Mouse (Mus musculus): ENCODE data around the gene Itpr2. TPM values are rescaled to one million over a fixed set of nuclear protein-coding genes. Genes with fewer than 3 reads are reported as not detected.

The Itpr2 gene
- polyA plus RNA-seq, 1 experiment from 2014 or later = 14.4 TPM

- ATAC-seq (ENCODE audit: low read depth) = no peak
- no peak overlapping the region for H3K9ac ChIP-seq (ENCODE audit: low read length)
- no peaks in the 10 kb centered on the region for H3K4me1 ChIP-seq (replicated peaks; ENCODE audit: control insufficient read depth, insufficient read depth, low read length)
- H3K36me3 ChIP-seq (ENCODE audit: control insufficient read depth, insufficient read depth, low read length) = no peaks in the 10 kb centered on the region
- 95% methylated on average over 3 of the region's 3 CpGs for WGBS
- no peak overlapping the region for H3K27ac ChIP-seq (ENCODE audit: low read length)
- no peaks in the 10 kb centered on the region for H3K27me3 ChIP-seq (ENCODE audit: control insufficient read depth, insufficient read depth, low read depth, low read length)
- no peak overlapping the region for H3K4me2 ChIP-seq (ENCODE audit: low read depth, low read length)
- H3K9me3 ChIP-seq (ENCODE audit: control insufficient read depth, low read length) = no peaks in the 10 kb centered on the region
- H3K4me3 ChIP-seq (ENCODE audit: low read length) = no peak overlapping the region
These were observed 157.3 kb downstream of the Itpr2 start for GRCm38 (mm10) chr6:146344732-146345131.

GRCm38 (mm10) chr6:146343671-146344384, 158.2 kb downstream of the Itpr2 start:
- no peaks in the 10 kb centered on the region for H3K36me3 ChIP-seq (ENCODE audit: control insufficient read depth, insufficient read depth, low read length)
- no peaks in the 10 kb centered on the region for H3K4me1 ChIP-seq (replicated peaks; ENCODE audit: control insufficient read depth, insufficient read depth, low read length)
- no peak overlapping the region for H3K4me3 ChIP-seq (ENCODE audit: low read length)
- ATAC-seq (ENCODE audit: low read depth) = no peak
- H3K27me3 ChIP-seq (ENCODE audit: control insufficient read depth, insufficient read depth, low read depth, low read length) = no peaks in the 10 kb centered on the region
- no peak overlapping the region for H3K9ac ChIP-seq (ENCODE audit: low read length)
- no peaks in the 10 kb centered on the region for H3K9me3 ChIP-seq (ENCODE audit: control insufficient read depth, low read length)
- 63% methylated on average over 10 of the region's 10 CpGs for WGBS
- H3K4me2 ChIP-seq (ENCODE audit: low read depth, low read length) = no peak overlapping the region
- H3K27ac ChIP-seq (ENCODE audit: low read length) = no peak overlapping the region

- H3K4me2 ChIP-seq (ENCODE audit: low read depth, low read length) = no peak overlapping the region
- no peaks in the 10 kb centered on the region for H3K36me3 ChIP-seq (ENCODE audit: control insufficient read depth, insufficient read depth, low read length)
- no peak overlapping the region for H3K27ac ChIP-seq (ENCODE audit: low read length)
- ATAC-seq (ENCODE audit: low read depth) = no peak
- H3K9me3 ChIP-seq (ENCODE audit: control insufficient read depth, low read length) = no peaks in the 10 kb centered on the region
- H3K4me3 ChIP-seq (ENCODE audit: low read length) = no peak overlapping the region
- no peak overlapping the region for H3K9ac ChIP-seq (ENCODE audit: low read length)
- no peaks in the 10 kb centered on the region for H3K4me1 ChIP-seq (replicated peaks; ENCODE audit: control insufficient read depth, insufficient read depth, low read length)
- 53% methylated on average over 6 of the region's 6 CpGs for WGBS
- no peaks in the 10 kb centered on the region for H3K27me3 ChIP-seq (ENCODE audit: control insufficient read depth, insufficient read depth, low read depth, low read length)
These were observed 159.0 kb downstream of the Itpr2 start for GRCm38 (mm10) chr6:146342995-146343394.

GRCm38 (mm10) chr6:146341934-146342333, 160.1 kb downstream of the Itpr2 start:
- no peak for ATAC-seq (ENCODE audit: low read depth)
- Histone ChIP-seq H3K4me2 (ENCODE audit: low read depth, low read length) (no peak overlapping the region), H3K4me1 (replicated peaks; ENCODE audit: control insufficient read depth, insufficient read depth, low read length) (no peaks in the 10 kb centered on the region), H3K27ac (ENCODE audit: low read length) (no peak overlapping the region), H3K9ac (ENCODE audit: low read length) (no peak overlapping the region), H3K36me3 (ENCODE audit: control insufficient read depth, insufficient read depth, low read length) (no peaks in the 10 kb centered on the region), H3K9me3 (ENCODE audit: control insufficient read depth, low read length) (no peaks in the 10 kb centered on the region), H3K4me3 (ENCODE audit: low read length) (no peak overlapping the region), H3K27me3 (ENCODE audit: control insufficient read depth, insufficient read depth, low read depth, low read length) (no peaks in the 10 kb centered on the region)
- 84% methylated on average over 3 of the region's 3 CpGs for WGBS

GRCm38 (mm10) chr6:146341413-146341812, 160.6 kb downstream of the Itpr2 start:
- Histone ChIP-seq H3K9me3 (ENCODE audit: control insufficient read depth, low read length) (no peaks in the 10 kb centered on the region), H3K27ac (ENCODE audit: low read length) (no peak overlapping the region), H3K4me3 (ENCODE audit: low read length) (no peak overlapping the region), H3K36me3 (ENCODE audit: control insufficient read depth, insufficient read depth, low read length) (no peaks in the 10 kb centered on the region), H3K27me3 (ENCODE audit: control insufficient read depth, insufficient read depth, low read depth, low read length) (no peaks in the 10 kb centered on the region), H3K4me2 (ENCODE audit: low read depth, low read length) (no peak overlapping the region), H3K4me1 (replicated peaks; ENCODE audit: control insufficient read depth, insufficient read depth, low read length) (no peaks in the 10 kb centered on the region), H3K9ac (ENCODE audit: low read length) (no peak overlapping the region)
- WGBS = 84% methylated on average over 3 of the region's 3 CpGs
- ATAC-seq (ENCODE audit: low read depth) = no peak

- Histone ChIP-seq H3K9ac (ENCODE audit: low read length) (no peak overlapping the region), H3K9me3 (ENCODE audit: control insufficient read depth, low read length) (no peaks in the 10 kb centered on the region), H3K4me1 (replicated peaks; ENCODE audit: control insufficient read depth, insufficient read depth, low read length) (no peaks in the 10 kb centered on the region), H3K4me3 (ENCODE audit: low read length) (no peak overlapping the region), H3K4me2 (ENCODE audit: low read depth, low read length) (no peak overlapping the region), H3K27ac (ENCODE audit: low read length) (no peak overlapping the region), H3K27me3 (ENCODE audit: control insufficient read depth, insufficient read depth, low read depth, low read length) (no peaks in the 10 kb centered on the region), H3K36me3 (ENCODE audit: control insufficient read depth, insufficient read depth, low read length) (no peaks in the 10 kb centered on the region)
- ATAC-seq (ENCODE audit: low read depth) = no peak
- WGBS = 85% methylated on average over 5 of the region's 5 CpGs
These were observed 161.1 kb downstream of the Itpr2 start for GRCm38 (mm10) chr6:146340951-146341350.

- 50% methylated on average over 10 of the region's 10 CpGs for WGBS
- Histone ChIP-seq H3K4me1 (replicated peaks; ENCODE audit: control insufficient read depth, insufficient read depth, low read length) (no peaks in the 10 kb centered on the region), H3K27ac (ENCODE audit: low read length) (no peak overlapping the region), H3K27me3 (ENCODE audit: control insufficient read depth, insufficient read depth, low read depth, low read length) (no peaks in the 10 kb centered on the region), H3K9me3 (ENCODE audit: control insufficient read depth, low read length) (no peaks in the 10 kb centered on the region), H3K4me2 (ENCODE audit: low read depth, low read length) (no peak overlapping the region), H3K36me3 (ENCODE audit: control insufficient read depth, insufficient read depth, low read length) (no peaks in the 10 kb centered on the region), H3K4me3 (ENCODE audit: low read length) (no peak overlapping the region), H3K9ac (ENCODE audit: low read length) (no peak overlapping the region)
- ATAC-seq (ENCODE audit: low read depth) = no peak
These were observed 162.2 kb downstream of the Itpr2 start for GRCm38 (mm10) chr6:146339779-146340178.

- no peaks in the 10 kb centered on the region for H3K4me1 ChIP-seq (replicated peaks; ENCODE audit: control insufficient read depth, insufficient read depth, low read length)
- no peaks in the 10 kb centered on the region for H3K9me3 ChIP-seq (ENCODE audit: control insufficient read depth, low read length)
- H3K4me2 ChIP-seq (ENCODE audit: low read depth, low read length) = no peak overlapping the region
- H3K27me3 ChIP-seq (ENCODE audit: control insufficient read depth, insufficient read depth, low read depth, low read length) = no peaks in the 10 kb centered on the region
- no peak overlapping the region for H3K4me3 ChIP-seq (ENCODE audit: low read length)
- H3K27ac ChIP-seq (ENCODE audit: low read length) = no peak overlapping the region
- H3K9ac ChIP-seq (ENCODE audit: low read length) = no peak overlapping the region
- WGBS = 63% methylated on average over 7 of the region's 7 CpGs
- no peak for ATAC-seq (ENCODE audit: low read depth)
- no peaks in the 10 kb centered on the region for H3K36me3 ChIP-seq (ENCODE audit: control insufficient read depth, insufficient read depth, low read length)
These were observed 164.8 kb downstream of the Itpr2 start for GRCm38 (mm10) chr6:146337237-146337636.

GRCm38 (mm10) chr6:146335191-146335590, 166.8 kb downstream of the Itpr2 start:
- H3K9me3 ChIP-seq (ENCODE audit: control insufficient read depth, low read length) = no peaks in the 10 kb centered on the region
- H3K27ac ChIP-seq (ENCODE audit: low read length) = no peak overlapping the region
- H3K27me3 ChIP-seq (ENCODE audit: control insufficient read depth, insufficient read depth, low read depth, low read length) = no peaks in the 10 kb centered on the region
- ATAC-seq (ENCODE audit: low read depth) = no peak
- no peak overlapping the region for H3K4me3 ChIP-seq (ENCODE audit: low read length)
- H3K36me3 ChIP-seq (ENCODE audit: control insufficient read depth, insufficient read depth, low read length) = no peaks in the 10 kb centered on the region
- H3K4me2 ChIP-seq (ENCODE audit: low read depth, low read length) = no peak overlapping the region
- H3K4me1 ChIP-seq (replicated peaks; ENCODE audit: control insufficient read depth, insufficient read depth, low read length) = no peaks in the 10 kb centered on the region
- no peak overlapping the region for H3K9ac ChIP-seq (ENCODE audit: low read length)
- 92% methylated on average over 9 of the region's 9 CpGs for WGBS

- H3K9me3 ChIP-seq (ENCODE audit: control insufficient read depth, low read length) = no peaks in the 10 kb centered on the region
- no peak overlapping the region for H3K27ac ChIP-seq (ENCODE audit: low read length)
- no peak overlapping the region for H3K4me3 ChIP-seq (ENCODE audit: low read length)
- no peak overlapping the region for H3K9ac ChIP-seq (ENCODE audit: low read length)
- no peak overlapping the region for H3K4me2 ChIP-seq (ENCODE audit: low read depth, low read length)
- H3K4me1 ChIP-seq (replicated peaks; ENCODE audit: control insufficient read depth, insufficient read depth, low read length) = no peaks in the 10 kb centered on the region
- 76% methylated on average over 3 of the region's 3 CpGs for WGBS
- ATAC-seq (ENCODE audit: low read depth) = no peak
- H3K36me3 ChIP-seq (ENCODE audit: control insufficient read depth, insufficient read depth, low read length) = no peaks in the 10 kb centered on the region
- no peaks in the 10 kb centered on the region for H3K27me3 ChIP-seq (ENCODE audit: control insufficient read depth, insufficient read depth, low read depth, low read length)
These were observed 168.5 kb downstream of the Itpr2 start for GRCm38 (mm10) chr6:146333506-146333905.

Measured in lung, embryonic 16.5 days (tissue).